In the genomic region with DNA sequence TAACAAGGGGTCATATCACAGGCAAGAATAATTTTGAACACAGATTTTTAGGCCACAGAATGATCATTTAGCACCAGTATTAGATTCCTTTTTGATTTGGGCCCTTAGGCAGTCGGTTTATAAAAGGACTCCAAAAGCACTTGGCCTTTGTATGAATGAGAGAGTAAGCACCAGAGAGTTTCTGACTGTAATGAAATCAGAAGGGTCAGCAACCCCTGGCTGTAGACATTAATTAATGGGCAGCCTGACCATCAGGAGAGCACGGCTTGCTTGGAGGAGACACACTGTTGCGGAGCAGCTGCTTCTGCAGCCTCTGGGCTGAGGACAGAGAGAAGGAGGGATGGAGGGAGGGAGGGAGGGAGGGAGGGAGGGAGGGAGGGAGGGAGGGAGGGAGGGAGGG, we compare ENCODE assay signal across 24 mouse cellular contexts. TPM values are rescaled to one million over a fixed set of nuclear protein-coding genes. Genes with fewer than 3 reads are reported as not detected.
DNase-seq lines count a peak whose midpoint lies in the region; ATAC-seq lines count a peak whose summit lies in the region.
"Had no signal": no experiment of that assay in that cellular context is flagged by ENCODE, and none has a peak within 500 bp of the region (broad histone marks: within the 10 kb centered on the region; RNA-seq: fewer than 3 reads in every experiment).

No protein-coding gene starts in this region.

- no peak overlapping the region for H3K9ac ChIP-seq in midbrain, embryonic 13.5 days (replicated peaks)
- no peak overlapping the region for H3K9ac ChIP-seq in midbrain, embryonic 14.5 days (replicated peaks; ENCODE audit: low read length)
- H3K9ac ChIP-seq: embryonic facial prominence, embryonic 12.5 days; hindbrain, embryonic 12.5 days; stomach, embryonic 15.5 days had no signal

- H3K9me3 ChIP-seq in midbrain, embryonic 13.5 days, result no peaks in the 10 kb centered on the region
- no peaks in the 10 kb centered on the region for H3K9me3 ChIP-seq in midbrain, embryonic 14.5 days (ENCODE audit: control insufficient read depth, low read length)
- H3K9me3 ChIP-seq: embryonic facial prominence, embryonic 12.5 days; heart, embryonic 10.5 days; hindbrain, embryonic 12.5 days; stomach, embryonic 15.5 days had no signal

- WGBS in midbrain, embryonic 13.5 days, result 28% methylated on average over 3 of the region's 3 CpGs
- WGBS in midbrain, embryonic 14.5 days, result 37% methylated on average over 3 of the region's 3 CpGs

- no peak overlapping the region for H3K4me2 ChIP-seq in midbrain, embryonic 13.5 days (replicated peaks)
- H3K4me2 ChIP-seq in midbrain, embryonic 14.5 days (ENCODE audit: low read length), result no peak overlapping the region
- H3K4me2 ChIP-seq: embryonic facial prominence, embryonic 12.5 days; hindbrain, embryonic 12.5 days; stomach, embryonic 15.5 days had no signal

- H3K4me3 ChIP-seq in midbrain, embryonic 13.5 days (replicated peaks), result no peak overlapping the region
- H3K4me3 ChIP-seq in midbrain, embryonic 14.5 days (replicated peaks; ENCODE audit: low read depth, low read length), result no peak overlapping the region
- H3K4me3 ChIP-seq: embryonic facial prominence, embryonic 12.5 days; heart, embryonic 10.5 days; hindbrain, embryonic 12.5 days; myocyte; stomach, embryonic 15.5 days had no signal

- no peaks in the 10 kb centered on the region for H3K36me3 ChIP-seq in midbrain, embryonic 13.5 days
- H3K36me3 ChIP-seq in midbrain, embryonic 14.5 days (ENCODE audit: control insufficient read depth, insufficient read depth, low read length), result no peaks in the 10 kb centered on the region
- H3K36me3 ChIP-seq: embryonic facial prominence, embryonic 12.5 days; heart, embryonic 10.5 days; hindbrain, embryonic 12.5 days; stomach, embryonic 15.5 days had no signal

- DNase-seq in embryo, embryonic 10 days (ENCODE audit: low spot score), result peak; percentile 35
- no peak for DNase-seq in embryo, embryonic 9.5 days (ENCODE audit: extremely low spot score)
- DNase-seq in kidney, postnatal 4 days, result peak; percentile 15 to 32
- no peak for DNase-seq in kidney, postnatal 36 days
- no peak for DNase-seq in midbrain, embryonic 14.5 days
- DNase-seq in retina, postnatal 7 days (ENCODE audit: low read depth, low spot score), result peak; percentile 4
- no peak for DNase-seq in thymus, postnatal 14 days
- DNase-seq: adrenal gland, postnatal 10 days; gastrocnemius, postnatal 25 days had no signal

- no peak overlapping the region for H3K27ac ChIP-seq in midbrain, embryonic 13.5 days
- H3K27ac ChIP-seq in midbrain, embryonic 14.5 days (replicated peaks; ENCODE audit: low read depth, low read length), result no peak overlapping the region
- H3K27ac ChIP-seq: embryonic facial prominence, embryonic 12.5 days; heart, embryonic 10.5 days; hindbrain, embryonic 12.5 days; stomach, embryonic 15.5 days had no signal

- 0 out of 2 replicates have a peak, but pooled peaks cover 3% of the 10 kb centered on the region for H3K4me1 ChIP-seq in midbrain, embryonic 13.5 days (replicated peaks)
- no peaks in the 10 kb centered on the region for H3K4me1 ChIP-seq in midbrain, embryonic 14.5 days (ENCODE audit: control insufficient read depth, insufficient read depth, low read length)
- H3K4me1 ChIP-seq: heart, embryonic 10.5 days; hindbrain, embryonic 12.5 days; stomach, embryonic 15.5 days had no signal

- ATAC-seq in midbrain, embryonic 13.5 days, result 0 out of 2 replicates have a peak, but pooled peaks have one; percentile 43
- no peak for ATAC-seq in midbrain, embryonic 14.5 days (ENCODE audit: low FRiP score, low TSS enrichment)
- ATAC-seq: activated CD4-positive, CD25-positive, alpha-beta regulatory T cell, adult 4 months; CD4-positive, CD25-positive, alpha-beta regulatory T cell, adult 4 months; forebrain, embryonic 14.5 days had no signal

- H3K27me3 ChIP-seq in midbrain, embryonic 13.5 days, result no peaks in the 10 kb centered on the region
- H3K27me3 ChIP-seq in midbrain, embryonic 14.5 days (ENCODE audit: control insufficient read depth, insufficient read depth, low read length), result no peaks in the 10 kb centered on the region
- H3K27me3 ChIP-seq: embryonic facial prominence, embryonic 12.5 days; hindbrain, embryonic 12.5 days; stomach, embryonic 15.5 days had no signal

RNA-seq across cellular contexts. Expression of a gene that starts 30.4 kb away (rescaled TPM):
- not detected in 2 replicates for polyA plus RNA-seq in midbrain, embryonic 13.5 days (2015; fragmentation: Nextera tagmentation; extraction: Ambion mirVana)
- not detected in 2 replicates for polyA plus RNA-seq in midbrain, embryonic 14.5 days (2014; fragmentation: Nextera tagmentation; extraction: Ambion mirVana)
- polyA plus RNA-seq: activated CD4-positive, CD25-positive, alpha-beta regulatory T cell, adult 4 months; CD4-positive, CD25-positive, alpha-beta regulatory T cell, adult 4 months; embryonic facial prominence, embryonic 12.5 days; forebrain, embryonic 14.5 days; heart, embryonic 10.5 days; heart, postnatal 0 days; hindbrain, embryonic 12.5 days; intestine, embryonic 14.5 days; kidney, embryonic 14.5 days; liver, adult 2 months; myocyte; neural tube, embryonic 14.5 days; stomach, embryonic 15.5 days; thymus, postnatal 0 days had no signal

Comparison
In these comparisons a context has a peak if more than half of its experiments do, and no peak if none do; other contexts are left out.
1. DNase-seq: peak in embryo, embryonic 10 days (single experiment), kidney, postnatal 4 days (2 of 2) and retina, postnatal 7 days (single experiment); none in embryo, embryonic 9.5 days (single experiment), kidney, postnatal 36 days (0 of 2), midbrain, embryonic 14.5 days (single experiment) and thymus, postnatal 14 days (single experiment).